Mouse (Mus musculus): ENCODE results near the gene Th.

DNA sequence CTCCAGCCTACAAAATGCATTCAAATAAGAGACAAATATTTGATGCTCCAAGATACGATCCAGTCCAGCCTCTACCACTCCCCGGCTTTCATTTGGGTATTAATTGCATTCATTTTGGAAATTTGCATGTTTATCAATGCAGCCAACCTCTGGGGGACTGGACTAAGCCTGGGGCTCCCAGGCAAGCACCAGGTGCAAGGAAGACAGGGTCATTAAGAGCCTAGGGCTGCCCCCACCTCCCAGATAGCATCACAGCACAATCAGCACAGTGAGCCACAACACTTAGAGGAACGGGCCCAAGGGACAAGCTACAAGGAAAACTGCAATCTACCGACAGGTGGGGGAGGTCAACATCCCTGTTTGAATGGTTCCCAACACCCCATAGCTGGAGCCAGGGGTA, 28.8 kb upstream of the Th start:
- TF ChIP-seq TAL1 (conservative IDR thresholded peaks at IDR 0.05; ENCODE audit: low read depth, low read length) (no peak), CTCF (IDR thresholded peaks at IDR 0.05; ENCODE audit: low read depth, low read length) (no peak)

All from G1E (cell line).